Mouse (Mus musculus): ENCODE results near the gene Tspo2. TPM values are rescaled to one million over a fixed set of nuclear protein-coding genes. Genes with fewer than 3 reads are reported as not detected.

Tspo2 gene
- polyA plus RNA-seq, 1 experiment from 2014 or later: 0.48 TPM

DNA sequence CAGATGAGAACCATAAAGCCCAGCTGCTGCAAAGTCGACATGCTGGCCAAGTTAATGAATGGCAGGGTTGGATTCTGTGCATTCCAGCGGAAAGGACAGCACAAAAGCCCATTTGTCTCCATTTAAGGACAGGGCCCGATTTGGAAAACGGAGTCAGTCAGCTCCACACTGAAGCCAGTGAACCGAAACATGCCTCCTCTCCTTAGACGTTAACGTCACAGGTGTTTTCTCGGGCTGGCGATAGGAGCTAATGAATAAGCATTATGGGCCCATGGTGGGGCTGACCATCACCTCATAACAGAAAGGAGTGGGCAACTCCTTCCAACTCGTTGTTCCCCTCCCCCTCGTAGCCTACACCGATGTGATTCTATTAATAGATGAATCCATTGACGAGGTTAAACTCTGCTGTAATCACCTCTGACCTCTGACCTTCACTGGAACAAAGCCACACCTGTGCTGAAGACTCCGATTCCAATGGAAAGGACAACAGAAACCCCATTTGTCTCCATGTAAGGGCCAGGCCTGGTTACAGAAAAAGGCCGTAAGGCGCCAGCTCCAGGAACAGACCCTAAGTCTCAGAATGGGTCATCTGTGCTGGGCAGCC lies 7.7 kb downstream of the Tspo2 start:
- no peak overlapping the region for H3K27ac ChIP-seq (ENCODE audit: low read depth, low read length)
- no peak for TF ChIP-seq CTCF (IDR thresholded peaks at IDR 0.05; ENCODE audit: low read depth)
- no peak for ATAC-seq

DNA sequence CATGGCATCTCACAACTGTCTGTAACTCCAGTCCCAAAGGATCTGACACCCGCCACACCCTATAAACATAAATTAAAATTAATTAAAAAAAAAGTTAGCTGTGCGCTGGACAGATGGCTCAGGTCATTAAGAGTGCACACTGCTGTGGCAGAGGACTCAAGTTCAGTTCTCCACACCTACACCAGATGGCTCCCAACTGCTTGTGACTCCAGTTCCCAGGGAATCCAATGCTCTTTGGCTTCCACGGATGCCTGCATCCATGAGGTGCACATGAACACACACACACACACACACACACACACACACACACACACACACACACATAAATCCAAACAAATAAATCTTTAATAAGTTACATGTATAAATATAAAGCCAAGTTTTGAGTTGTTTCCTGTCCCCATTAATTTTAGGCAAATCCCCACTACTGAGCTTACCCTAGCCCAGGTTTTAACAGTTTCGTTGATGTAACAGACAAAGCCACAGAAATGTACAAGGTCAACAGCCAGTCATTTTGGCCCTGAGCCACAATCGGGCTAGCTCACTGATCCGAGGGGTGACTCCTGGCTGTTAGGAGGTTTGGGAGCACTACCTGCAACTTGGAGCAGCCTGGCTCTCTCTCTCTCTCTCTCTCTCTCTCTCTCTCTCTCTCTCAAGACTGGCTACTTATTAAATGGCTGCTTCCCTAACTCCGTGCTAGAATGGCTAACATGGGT lies 8.4 kb downstream of the Tspo2 start:
- Histone ChIP-seq H3K27ac (ENCODE audit: low read depth, low read length) (no peak overlapping the region), H3K36me3 (ENCODE audit: control insufficient read depth, insufficient read depth) (no peaks in the 10 kb centered on the region), H3K9ac (ENCODE audit: low read depth, low read length) (no peak overlapping the region), H3K4me1 (replicated peaks; ENCODE audit: control insufficient read depth, insufficient read depth, low read length) (no peaks in the 10 kb centered on the region; the same call in 1 of the 2 replicates), H3K9me3 (ENCODE audit: control insufficient read depth) (no peaks in the 10 kb centered on the region), H3K4me3 (ENCODE audit: low read depth, low read length) (no peak overlapping the region), H3K27me3 (replicated peaks; ENCODE audit: control insufficient read depth, insufficient read depth, low read length) (no peaks in the 10 kb centered on the region), H3K4me2 (replicated peaks; ENCODE audit: low read depth) (no peak overlapping the region)
- WGBS: 73% methylated on average over 7 of the region's 7 CpGs
- ATAC-seq: no peak
- TF ChIP-seq CTCF (IDR thresholded peaks at IDR 0.05; ENCODE audit: low read depth): peak; percentile 54

More for the DNA sequence above, 7.7 kb downstream of the Tspo2 start:
- H3K4me3 ChIP-seq (ENCODE audit: low read depth, low read length): no peak overlapping the region
- H3K4me1 ChIP-seq (replicated peaks; ENCODE audit: control insufficient read depth, insufficient read depth, low read length): no peaks in the 10 kb centered on the region
- no peak overlapping the region for H3K4me2 ChIP-seq (replicated peaks; ENCODE audit: low read depth)
- H3K9ac ChIP-seq (ENCODE audit: low read depth, low read length): no peak overlapping the region
- no peaks in the 10 kb centered on the region for H3K36me3 ChIP-seq (ENCODE audit: control insufficient read depth, insufficient read depth)
- 78% methylated on average over 16 of the region's 16 CpGs for WGBS
- H3K27me3 ChIP-seq (replicated peaks; ENCODE audit: control insufficient read depth, insufficient read depth, low read length): no peaks in the 10 kb centered on the region
- no peaks in the 10 kb centered on the region for H3K9me3 ChIP-seq (ENCODE audit: control insufficient read depth)

DNA sequence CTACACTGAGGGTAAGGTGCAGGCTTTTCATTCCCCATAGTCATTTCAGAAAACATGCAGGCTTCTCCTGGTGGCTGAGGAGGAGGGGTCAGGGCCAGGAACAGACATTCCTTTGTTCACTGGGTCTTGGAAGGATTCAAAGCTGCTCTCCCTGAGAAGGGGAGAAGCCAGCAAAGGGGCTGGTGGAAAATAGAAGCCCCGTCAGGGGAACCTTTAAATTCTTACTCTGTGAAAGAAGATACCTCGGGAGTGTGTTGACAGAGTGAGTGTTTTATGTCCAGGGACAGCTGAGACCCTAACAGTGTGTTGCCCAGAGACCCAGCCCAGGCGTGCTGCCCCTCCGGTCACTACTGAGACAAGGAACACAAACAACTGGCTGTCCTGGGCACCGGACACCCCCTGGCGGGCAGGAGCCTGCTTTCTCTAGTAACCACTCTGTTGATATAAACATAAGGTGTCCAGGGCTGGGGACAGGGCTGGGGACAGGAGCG lies 13.9 kb downstream of the Tspo2 start:
- Histone ChIP-seq H3K9ac (ENCODE audit: low read depth, low read length) (no peak overlapping the region), H3K36me3 (ENCODE audit: control insufficient read depth, insufficient read depth) (no peaks in the 10 kb centered on the region)
- 40% methylated on average over 7 of the region's 7 CpGs for WGBS

DNA sequence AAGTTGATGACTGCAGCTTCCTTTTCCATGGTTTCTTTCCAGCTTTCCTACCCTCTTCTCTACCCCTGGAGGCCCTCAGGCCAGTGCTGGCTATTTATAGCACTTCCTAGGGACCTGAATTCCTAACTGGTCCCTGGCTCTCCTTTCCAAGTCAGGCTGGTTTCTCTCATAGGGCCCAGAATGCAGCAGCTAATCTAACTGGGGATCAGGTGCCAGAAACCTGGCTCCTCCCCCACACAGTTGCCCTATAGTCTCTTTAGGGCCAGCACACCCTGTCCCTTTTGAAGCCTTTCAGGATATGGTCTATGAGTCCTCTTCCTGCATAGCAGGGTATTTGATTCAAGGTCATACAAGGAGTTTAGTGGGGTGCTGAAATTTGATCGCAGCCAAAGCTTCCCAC lies 14.8 kb downstream of the Tspo2 start:
- no peak for ATAC-seq
- Histone ChIP-seq H3K4me1 (replicated peaks; ENCODE audit: control insufficient read depth, insufficient read depth, low read length) (peaks cover 8% of the 10 kb centered on the region; the same call in 1 of the 2 replicates), H3K4me2 (replicated peaks; ENCODE audit: low read depth) (no peak overlapping the region), H3K27ac (ENCODE audit: low read depth, low read length) (peak overlapping the region; percentile 63; the same call in 1 of the 2 replicates), H3K9me3 (ENCODE audit: control insufficient read depth) (no peaks in the 10 kb centered on the region), H3K27me3 (replicated peaks; ENCODE audit: control insufficient read depth, insufficient read depth, low read length) (no peaks in the 10 kb centered on the region), H3K4me3 (ENCODE audit: low read depth, low read length) (no peak overlapping the region), H3K36me3 (ENCODE audit: control insufficient read depth, insufficient read depth) (no peaks in the 10 kb centered on the region), H3K9ac (ENCODE audit: low read depth, low read length) (0 out of 2 replicates have a peak overlapping the region, but pooled peaks have one; percentile 5)
- WGBS: 52% methylated on average over 1 of the region's 1 CpGs
- no peak for TF ChIP-seq CTCF (IDR thresholded peaks at IDR 0.05; ENCODE audit: low read depth)

More for the DNA sequence above, 13.9 kb downstream of the Tspo2 start:
- H3K4me3 ChIP-seq (ENCODE audit: low read depth, low read length): no peak overlapping the region
- no peaks in the 10 kb centered on the region for H3K9me3 ChIP-seq (ENCODE audit: control insufficient read depth)
- peak overlapping the region; percentile 35; the same call in 1 of the 2 replicates for H3K27ac ChIP-seq (ENCODE audit: low read depth, low read length)
- peak; percentile 53 for TF ChIP-seq CTCF (IDR thresholded peaks at IDR 0.05; ENCODE audit: low read depth)
- peaks cover 8% of the 10 kb centered on the region; the same call in 1 of the 2 replicates for H3K4me1 ChIP-seq (replicated peaks; ENCODE audit: control insufficient read depth, insufficient read depth, low read length)
- H3K27me3 ChIP-seq (replicated peaks; ENCODE audit: control insufficient read depth, insufficient read depth, low read length): no peaks in the 10 kb centered on the region
- H3K4me2 ChIP-seq (replicated peaks; ENCODE audit: low read depth): no peak overlapping the region
- ATAC-seq: no peak

DNA sequence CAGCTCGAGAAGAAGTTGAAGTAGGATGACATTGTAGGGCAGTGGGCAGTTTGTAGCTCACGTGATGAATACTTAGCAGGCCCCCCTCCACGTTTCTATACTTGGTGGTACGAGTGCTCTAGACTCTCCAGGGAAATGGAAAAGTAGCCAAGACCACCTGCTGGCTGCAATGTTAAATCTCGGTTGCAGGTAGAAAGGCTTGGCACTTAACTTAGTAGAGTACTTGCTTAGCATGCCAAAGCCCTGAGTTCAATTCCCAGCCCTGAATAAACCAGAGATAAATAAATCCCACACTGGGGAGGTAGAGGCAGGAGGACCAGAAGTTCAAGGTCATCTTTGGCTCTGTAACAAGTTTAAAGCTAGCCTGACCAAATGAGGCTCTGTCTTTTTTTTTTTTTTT lies 16.8 kb downstream of the Tspo2 start:
- Histone ChIP-seq H3K4me2 (replicated peaks; ENCODE audit: low read depth) (no peak overlapping the region), H3K36me3 (ENCODE audit: control insufficient read depth, insufficient read depth) (no peaks in the 10 kb centered on the region), H3K27ac (ENCODE audit: low read depth, low read length) (peak overlapping the region; percentile 64; the same call in 1 of the 2 replicates), H3K9ac (ENCODE audit: low read depth, low read length) (no peak overlapping the region), H3K9me3 (ENCODE audit: control insufficient read depth) (no peaks in the 10 kb centered on the region), H3K4me3 (ENCODE audit: low read depth, low read length) (no peak overlapping the region), H3K4me1 (replicated peaks; ENCODE audit: control insufficient read depth, insufficient read depth, low read length) (peaks cover 14% of the 10 kb centered on the region; the same call in 1 of the 2 replicates), H3K27me3 (replicated peaks; ENCODE audit: control insufficient read depth, insufficient read depth, low read length) (no peaks in the 10 kb centered on the region)
- 77% methylated on average over 5 of the region's 5 CpGs for WGBS
- TF ChIP-seq CTCF (IDR thresholded peaks at IDR 0.05; ENCODE audit: low read depth): no peak
- ATAC-seq: no peak

DNA sequence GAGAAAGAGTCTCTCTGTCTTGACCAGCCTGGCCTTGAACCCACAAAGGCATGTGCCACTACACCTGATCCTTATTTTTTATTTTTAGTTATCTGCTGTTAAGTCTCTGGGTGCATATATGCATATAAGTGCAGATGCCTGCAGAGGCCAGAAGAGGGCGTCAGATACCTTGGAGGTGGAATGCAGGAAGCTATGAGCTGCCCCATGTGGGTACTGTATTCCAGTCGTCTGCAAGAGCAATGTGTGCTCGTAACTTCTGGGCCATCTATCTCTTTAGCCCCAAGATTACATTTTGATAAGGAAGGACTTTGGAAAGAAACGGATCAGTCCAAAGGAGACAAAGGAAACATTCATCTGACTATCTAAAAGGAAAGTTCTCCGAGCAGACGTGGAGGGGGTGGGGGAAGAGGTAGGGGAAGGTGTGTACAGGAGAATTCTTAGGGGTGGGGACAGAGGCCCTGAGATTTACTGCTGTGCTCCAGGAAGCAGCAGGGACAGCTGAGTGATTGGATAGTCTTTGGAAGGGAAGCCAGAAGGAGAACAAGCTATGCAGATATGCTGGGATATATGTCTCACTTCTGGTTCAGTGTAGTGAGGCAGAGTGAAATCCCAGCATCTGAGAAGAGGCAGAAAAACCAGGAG lies 17.5 kb downstream of the Tspo2 start:
- peak overlapping the region; percentile 64 for H3K27ac ChIP-seq (ENCODE audit: low read depth, low read length)
- no peaks in the 10 kb centered on the region for H3K27me3 ChIP-seq (replicated peaks; ENCODE audit: control insufficient read depth, insufficient read depth, low read length)
- 26% methylated on average over 6 of the region's 6 CpGs for WGBS
- H3K9ac ChIP-seq (ENCODE audit: low read depth, low read length): no peak overlapping the region
- peak; percentile 90 for ATAC-seq
- no peaks in the 10 kb centered on the region for H3K36me3 ChIP-seq (ENCODE audit: control insufficient read depth, insufficient read depth)
- no peak overlapping the region; the same call in 1 of the 2 replicates for H3K4me2 ChIP-seq (replicated peaks; ENCODE audit: low read depth)
- no peaks in the 10 kb centered on the region for H3K9me3 ChIP-seq (ENCODE audit: control insufficient read depth)
- H3K4me3 ChIP-seq (ENCODE audit: low read depth, low read length): no peak overlapping the region
- TF ChIP-seq CTCF (IDR thresholded peaks at IDR 0.05; ENCODE audit: low read depth): peak; percentile 79
- peaks cover 14% of the 10 kb centered on the region for H3K4me1 ChIP-seq (replicated peaks; ENCODE audit: control insufficient read depth, insufficient read depth, low read length)
